Mouse (Mus musculus): ENCODE measurements around the gene Mta1. TPM values are rescaled to one million over a fixed set of nuclear protein-coding genes. Genes with fewer than 3 reads are reported as not detected.

Mta1 gene
- polyA plus RNA-seq, 1 experiment from 2014 or later, result 18.5 TPM

DNA sequence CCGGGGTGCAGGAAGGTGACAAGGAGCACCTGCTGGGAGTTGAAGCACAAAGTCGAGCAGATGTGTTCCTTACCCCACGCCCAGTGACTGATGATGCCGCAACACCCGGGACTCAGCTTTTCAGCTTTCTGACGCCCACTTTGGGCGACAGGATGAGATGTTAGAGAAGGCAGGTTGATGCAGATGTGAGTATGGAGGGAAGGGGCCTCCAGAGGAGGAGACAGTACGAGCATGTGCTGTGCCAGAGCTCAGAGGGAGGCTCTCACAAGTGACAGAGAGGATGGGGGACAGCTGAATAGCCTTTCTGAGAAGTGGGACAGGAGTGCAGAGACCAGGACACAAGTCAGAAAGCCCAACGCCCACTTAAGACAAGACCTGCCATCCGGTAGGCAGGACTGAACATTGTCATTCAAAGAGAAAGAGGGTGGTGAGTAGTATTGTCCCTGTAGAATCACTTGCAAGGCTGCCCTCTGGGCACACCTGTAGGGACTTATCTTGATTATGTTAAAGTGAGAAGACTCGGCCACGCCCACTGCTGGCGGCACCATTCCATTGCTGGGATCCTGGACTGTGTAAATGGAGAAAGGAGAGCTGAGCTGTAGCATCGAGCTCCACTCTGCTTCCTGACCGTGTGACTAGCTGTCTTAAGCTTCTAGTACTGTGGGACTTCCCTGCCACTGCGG lies 16.9 kb downstream of the Mta1 start:
- no peak for ATAC-seq (ENCODE audit: insufficient number of reproducible peaks, insufficient read depth, low FRiP score, low TSS enrichment)
- Histone ChIP-seq H3K27me3 (no peaks in the 10 kb centered on the region), H3K9me3 (no peaks in the 10 kb centered on the region), H3K4me3 (no peak overlapping the region), H3K4me1 (no peaks in the 10 kb centered on the region), H3K9ac (no peak overlapping the region), H3K36me3 (peaks cover 66% of the 10 kb centered on the region), H3K4me2 (replicated peaks) (no peak overlapping the region), H3K27ac (no peak overlapping the region)
- WGBS, result 82% methylated on average over 16 of the region's 16 CpGs

DNA sequence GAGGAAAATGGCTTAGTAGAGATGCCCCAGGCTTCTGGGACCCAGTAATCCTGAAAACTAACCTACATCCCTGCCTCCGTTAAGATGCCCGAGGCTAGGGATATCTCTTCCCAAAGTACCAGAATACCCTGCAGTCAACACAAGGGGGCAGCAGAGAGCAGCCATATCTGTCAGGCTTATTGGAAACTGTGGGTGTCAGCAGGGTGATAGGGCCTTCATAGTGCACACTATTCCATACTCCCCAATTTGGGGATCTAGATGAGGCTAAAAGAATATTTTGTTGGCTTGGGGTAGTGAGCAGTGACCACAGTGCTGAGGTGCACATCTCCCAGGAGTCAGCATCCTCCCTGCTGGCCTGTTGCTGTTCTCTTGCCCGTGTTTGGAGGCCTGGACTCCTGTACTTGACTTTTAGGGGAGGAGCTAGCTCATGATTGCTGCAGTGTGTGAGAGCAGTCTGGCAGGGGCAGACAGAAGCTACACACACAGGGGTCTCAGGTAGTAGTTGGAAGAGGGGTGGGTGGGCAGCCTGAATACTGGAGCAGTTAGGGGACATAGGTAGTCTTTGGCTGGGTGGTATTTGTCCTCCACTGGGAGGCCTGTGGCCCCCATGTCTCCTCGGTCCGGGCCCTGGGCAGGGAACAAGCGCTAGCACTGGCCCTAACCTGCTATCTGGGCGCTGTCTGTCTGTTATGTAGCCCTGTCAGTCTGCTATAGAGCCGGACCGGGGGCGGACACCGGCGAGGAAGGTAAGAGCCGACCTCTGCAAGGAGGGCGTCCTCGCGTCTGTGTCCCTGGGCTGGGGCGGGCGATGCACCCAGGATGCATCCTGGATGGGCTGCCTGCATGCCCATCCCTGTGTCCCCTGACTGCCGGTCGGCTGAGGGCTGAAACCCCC lies 21.7 kb downstream of the Mta1 start:
- Histone ChIP-seq H3K27me3 (no peaks in the 10 kb centered on the region), H3K4me2 (replicated peaks) (no peak overlapping the region), H3K4me3 (no peak overlapping the region), H3K27ac (no peak overlapping the region), H3K4me1 (no peaks in the 10 kb centered on the region), H3K9me3 (no peaks in the 10 kb centered on the region), H3K9ac (no peak overlapping the region), H3K36me3 (peaks cover 86% of the 10 kb centered on the region)
- 0 out of 2 replicates have a peak, but pooled peaks have one; percentile 29 for ATAC-seq (ENCODE audit: insufficient number of reproducible peaks, insufficient read depth, low FRiP score, low TSS enrichment)
- WGBS, result 88% methylated on average over 20 of the region's 20 CpGs

DNA sequence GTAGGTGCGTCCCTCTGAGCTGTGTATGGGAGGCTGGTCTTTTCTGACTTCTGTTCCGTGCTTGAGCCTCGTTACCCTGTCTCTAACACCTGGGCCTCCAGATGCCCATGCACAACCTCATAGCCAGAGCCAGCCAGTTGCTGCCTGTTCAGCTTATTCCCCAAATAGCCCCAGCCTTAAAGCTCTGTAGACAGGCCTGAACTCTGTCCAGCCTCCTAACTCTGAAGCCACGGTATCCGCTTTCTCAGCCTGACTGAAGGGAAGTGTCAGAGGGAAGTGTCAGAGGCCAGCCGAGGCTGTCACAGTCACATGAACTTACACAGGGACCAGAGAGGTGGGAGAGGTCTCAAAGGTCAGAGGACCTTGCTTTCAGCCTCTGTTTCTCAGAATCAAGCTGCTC lies 26.6 kb downstream of the Mta1 start:
- no peaks in the 10 kb centered on the region for H3K9me3 ChIP-seq
- no peak overlapping the region for H3K4me3 ChIP-seq
- no peak for ATAC-seq (ENCODE audit: insufficient number of reproducible peaks, insufficient read depth, low FRiP score, low TSS enrichment)
- H3K27ac ChIP-seq, result no peak overlapping the region
- peaks cover 100% of the 10 kb centered on the region for H3K36me3 ChIP-seq
- H3K27me3 ChIP-seq, result no peaks in the 10 kb centered on the region
- H3K9ac ChIP-seq, result no peak overlapping the region
- WGBS, result 84% methylated on average over 6 of the region's 6 CpGs
- H3K4me2 ChIP-seq (replicated peaks), result no peak overlapping the region
- no peaks in the 10 kb centered on the region for H3K4me1 ChIP-seq

DNA sequence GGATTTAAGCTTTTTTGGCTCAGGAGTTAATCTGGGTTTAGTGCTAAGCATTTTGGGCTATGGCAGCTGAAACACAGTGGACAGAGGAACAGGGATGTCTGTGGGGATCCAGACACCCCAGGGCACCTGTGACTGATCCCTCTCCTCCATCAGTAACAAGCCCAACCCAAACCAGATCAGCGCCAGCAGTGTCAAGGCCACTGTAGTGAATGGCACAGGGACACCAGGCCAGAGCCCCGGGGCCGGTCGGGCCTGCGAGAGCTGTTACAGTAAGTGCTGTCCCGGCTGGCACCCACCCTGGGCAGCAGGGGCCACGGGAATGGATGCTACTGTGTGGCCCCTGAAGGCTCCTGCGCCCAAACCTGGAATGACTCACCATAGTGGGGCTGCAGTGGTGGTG lies 32.7 kb downstream of the Mta1 start:
- Histone ChIP-seq H3K4me1 (no peaks in the 10 kb centered on the region), H3K9ac (no peak overlapping the region), H3K36me3 (peaks cover 100% of the 10 kb centered on the region), H3K27ac (no peak overlapping the region), H3K9me3 (no peaks in the 10 kb centered on the region), H3K4me2 (replicated peaks) (no peak overlapping the region), H3K4me3 (no peak overlapping the region), H3K27me3 (no peaks in the 10 kb centered on the region)
- ATAC-seq (ENCODE audit: insufficient number of reproducible peaks, insufficient read depth, low FRiP score, low TSS enrichment), result no peak
- 94% methylated on average over 8 of the region's 8 CpGs for WGBS

DNA sequence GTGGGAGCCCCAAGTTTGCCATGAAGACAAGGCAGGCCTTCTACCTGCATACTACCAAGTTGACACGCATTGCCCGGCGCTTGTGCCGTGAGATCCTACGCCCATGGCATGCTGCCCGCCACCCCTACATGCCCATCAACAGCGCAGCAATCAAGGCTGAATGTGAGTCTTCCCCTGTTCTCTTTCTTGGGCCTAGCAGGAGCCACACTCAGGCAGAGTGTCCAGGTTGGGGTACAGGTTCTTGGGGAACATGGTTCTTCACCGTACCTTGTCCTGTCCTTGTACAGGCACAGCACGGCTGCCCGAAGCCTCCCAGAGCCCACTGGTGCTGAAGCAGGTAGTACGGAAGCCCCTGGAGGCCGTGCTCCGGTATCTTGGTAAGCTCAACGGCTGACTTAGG lies 33.5 kb downstream of the Mta1 start:
- Histone ChIP-seq H3K4me3 (no peak overlapping the region), H3K27ac (no peak overlapping the region), H3K4me1 (no peaks in the 10 kb centered on the region), H3K4me2 (replicated peaks) (no peak overlapping the region), H3K27me3 (no peaks in the 10 kb centered on the region), H3K9me3 (no peaks in the 10 kb centered on the region), H3K9ac (no peak overlapping the region; the same call in 1 of the 2 replicates), H3K36me3 (peaks cover 100% of the 10 kb centered on the region)
- no peak for ATAC-seq (ENCODE audit: insufficient number of reproducible peaks, insufficient read depth, low FRiP score, low TSS enrichment)
- WGBS, result 97% methylated on average over 14 of the region's 14 CpGs

- Histone ChIP-seq H3K27me3 (no peaks in the 10 kb centered on the region), H3K4me2 (replicated peaks) (no peak overlapping the region), H3K36me3 (peaks cover 100% of the 10 kb centered on the region), H3K27ac (no peak overlapping the region), H3K4me1 (no peaks in the 10 kb centered on the region), H3K9me3 (no peaks in the 10 kb centered on the region), H3K4me3 (no peak overlapping the region), H3K9ac (no peak overlapping the region)
- 88% methylated on average over 2 of the region's 2 CpGs for WGBS
- ATAC-seq (ENCODE audit: insufficient number of reproducible peaks, insufficient read depth, low FRiP score, low TSS enrichment), result no peak
Measured at GRCm38 (mm10) chr12:113132567-113132966, 34.5 kb downstream of the Mta1 start.

DNA sequence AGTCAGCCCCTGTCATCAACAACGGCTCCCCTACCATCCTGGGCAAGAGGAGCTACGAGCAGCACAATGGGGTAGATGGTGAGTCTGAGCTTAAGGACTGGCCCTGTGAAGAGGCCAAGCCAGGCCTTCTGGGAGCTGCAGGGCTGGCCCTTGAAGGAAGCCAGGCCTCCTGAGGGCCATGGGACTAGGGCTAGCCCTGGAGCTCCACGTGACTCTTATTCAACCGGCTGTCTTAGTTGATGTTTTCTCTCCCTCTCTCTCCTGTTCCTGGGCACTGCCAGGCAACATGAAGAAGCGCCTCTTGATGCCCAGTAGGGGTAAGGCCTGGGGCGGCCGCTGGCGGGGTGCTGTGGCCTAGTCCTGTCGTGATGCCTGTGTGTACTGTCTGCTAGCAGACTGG lies 35.2 kb downstream of the Mta1 start:
- 93% methylated on average over 9 of the region's 9 CpGs for WGBS
- ATAC-seq (ENCODE audit: insufficient number of reproducible peaks, insufficient read depth, low FRiP score, low TSS enrichment), result no peak
- Histone ChIP-seq H3K4me1 (no peaks in the 10 kb centered on the region), H3K9me3 (no peaks in the 10 kb centered on the region), H3K4me2 (replicated peaks) (no peak overlapping the region), H3K36me3 (peaks cover 100% of the 10 kb centered on the region), H3K27ac (no peak overlapping the region), H3K9ac (no peak overlapping the region), H3K27me3 (no peaks in the 10 kb centered on the region), H3K4me3 (no peak overlapping the region)

DNA sequence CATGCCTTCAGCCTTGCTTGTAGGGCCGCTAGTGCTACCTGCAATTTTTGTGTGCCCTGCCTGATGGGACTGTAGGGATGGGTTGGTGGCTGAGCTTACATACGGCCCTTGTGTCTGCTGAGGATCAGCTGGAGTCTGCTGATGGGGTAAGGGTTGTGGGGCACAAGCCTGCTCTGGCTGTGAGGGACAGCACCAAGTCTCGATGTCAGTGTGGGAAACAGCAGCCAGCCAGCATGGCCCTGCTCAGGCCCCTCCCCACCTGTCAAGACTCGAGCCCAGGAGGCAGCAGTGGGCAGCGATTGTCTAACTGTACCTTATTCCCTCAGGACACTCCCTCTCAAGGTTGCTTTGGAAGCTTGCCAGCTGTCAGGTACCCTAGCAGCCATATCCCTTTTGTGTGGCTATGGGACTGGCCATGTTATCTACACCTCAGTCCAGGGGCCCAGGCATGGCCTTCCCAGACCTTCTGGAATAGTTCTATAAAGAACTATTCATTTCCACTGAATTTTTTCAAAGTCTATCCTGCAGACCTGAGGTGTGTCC lies 35.9 kb downstream of the Mta1 start:
- WGBS, result 73% methylated on average over 5 of the region's 5 CpGs
- H3K4me2 ChIP-seq (replicated peaks), result no peak overlapping the region
- H3K36me3 ChIP-seq, result peaks cover 97% of the 10 kb centered on the region
- no peak overlapping the region for H3K4me3 ChIP-seq
- no peak for ATAC-seq (ENCODE audit: insufficient number of reproducible peaks, insufficient read depth, low FRiP score, low TSS enrichment)
- H3K27me3 ChIP-seq, result no peaks in the 10 kb centered on the region
- no peak overlapping the region for H3K9ac ChIP-seq
- H3K9me3 ChIP-seq, result no peaks in the 10 kb centered on the region
- peaks cover 5% of the 10 kb centered on the region for H3K4me1 ChIP-seq
- H3K27ac ChIP-seq, result no peak overlapping the region

- no peak overlapping the region for H3K9ac ChIP-seq
- WGBS, result 93% methylated on average over 4 of the region's 4 CpGs
- H3K4me2 ChIP-seq (replicated peaks), result no peak overlapping the region
- 0 out of 2 replicates have a peak, but pooled peaks cover 2% of the 10 kb centered on the region for H3K27me3 ChIP-seq
- H3K4me1 ChIP-seq, result peaks cover 11% of the 10 kb centered on the region
- no peak for ATAC-seq (ENCODE audit: insufficient number of reproducible peaks, insufficient read depth, low FRiP score, low TSS enrichment)
- H3K36me3 ChIP-seq, result peaks cover 92% of the 10 kb centered on the region
- no peak overlapping the region for H3K27ac ChIP-seq
- H3K4me3 ChIP-seq, result no peak overlapping the region
- H3K9me3 ChIP-seq, result no peaks in the 10 kb centered on the region
Measured at GRCm38 (mm10) chr12:113134502-113134901, 36.4 kb downstream of the Mta1 start.

GRCm38 (mm10) chr12:113135401-113135800 lies 37.3 kb downstream of the Mta1 start:
- peaks cover 14% of the 10 kb centered on the region for H3K4me1 ChIP-seq
- ATAC-seq (ENCODE audit: insufficient number of reproducible peaks, insufficient read depth, low FRiP score, low TSS enrichment), result no peak
- peaks cover 6% of the 10 kb centered on the region; the same call in 1 of the 2 replicates for H3K27me3 ChIP-seq
- no peak overlapping the region for H3K4me3 ChIP-seq
- no peak overlapping the region for H3K27ac ChIP-seq
- WGBS, result 93% methylated on average over 7 of the region's 7 CpGs
- no peak overlapping the region for H3K9ac ChIP-seq
- H3K4me2 ChIP-seq (replicated peaks), result no peak overlapping the region
- H3K9me3 ChIP-seq, result no peaks in the 10 kb centered on the region
- peaks cover 83% of the 10 kb centered on the region for H3K36me3 ChIP-seq

- Histone ChIP-seq H3K4me2 (replicated peaks) (no peak overlapping the region), H3K9ac (no peak overlapping the region), H3K4me3 (no peak overlapping the region), H3K27me3 (peaks cover 18% of the 10 kb centered on the region), H3K9me3 (no peaks in the 10 kb centered on the region), H3K4me1 (peaks cover 14% of the 10 kb centered on the region), H3K36me3 (peaks cover 71% of the 10 kb centered on the region), H3K27ac (no peak overlapping the region)
- no peak for ATAC-seq (ENCODE audit: insufficient number of reproducible peaks, insufficient read depth, low FRiP score, low TSS enrichment)
- 83% methylated on average over 17 of the region's 17 CpGs for WGBS
Measured at GRCm38 (mm10) chr12:113136492-113137020, 38.5 kb downstream of the Mta1 start.

Data from embryonic facial prominence, embryonic 12.5 days (tissue).